In the genomic region with DNA sequence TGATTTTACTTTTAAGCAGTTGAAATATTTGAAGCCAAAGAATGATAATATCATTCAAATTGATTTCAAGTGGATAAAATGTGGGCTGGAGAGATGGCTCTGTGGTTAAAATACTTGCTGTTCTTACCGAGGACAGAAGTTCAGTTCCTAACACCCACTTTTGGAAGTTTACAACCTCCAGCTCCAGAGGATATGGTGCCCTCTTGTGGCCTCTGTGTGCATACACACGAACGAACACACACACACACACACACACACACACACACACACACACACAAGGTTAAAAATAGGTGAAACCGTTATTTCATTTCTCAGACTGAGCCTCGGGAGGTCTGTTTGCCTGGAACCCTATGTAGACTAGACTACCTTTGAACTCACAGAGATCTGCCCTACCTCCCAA, we compare ENCODE assay signal across 25 mouse cellular contexts.
DNase-seq lines count a peak whose midpoint lies in the region; ATAC-seq and TF ChIP-seq lines count a peak whose summit lies in the region.
"Had no signal": no experiment of that assay in that cellular context is flagged by ENCODE, and none has a peak within 500 bp of the region (broad histone marks: within the 10 kb centered on the region; RNA-seq: fewer than 3 reads in every experiment).

No protein-coding gene starts in this region.

- TF ChIP-seq EP300 in liver, postnatal 0 days (IDR thresholded peaks at IDR 0.05; ENCODE audit: low read depth), result no peak
- no peak for TF ChIP-seq EP300 in MEL (IDR thresholded peaks at IDR 0.05; ENCODE audit: low read depth in 1 of 2, low read length in 2 of 2)

- no peaks in the 10 kb centered on the region; the same call in 1 of the 2 replicates for H3K4me1 ChIP-seq in intestine, postnatal 0 days (replicated peaks; ENCODE audit: control insufficient read depth, insufficient read depth, low read length)
- H3K4me1 ChIP-seq in intestine, embryonic 16.5 days (ENCODE audit: control insufficient read depth, insufficient read depth, low read length), result peaks cover 16% of the 10 kb centered on the region
- H3K4me1 ChIP-seq in liver, postnatal 0 days (ENCODE audit: insufficient read depth), result peaks cover 13% of the 10 kb centered on the region
- no peaks in the 10 kb centered on the region for H3K4me1 ChIP-seq in MEL (ENCODE audit: control insufficient read depth in 1 of 2, insufficient read depth in 2 of 2, low read length in 2 of 2)
- H3K4me1 ChIP-seq: forebrain, embryonic 13.5 days; neural tube, embryonic 13.5 days had no signal

- peak; percentile 31 for TF ChIP-seq CTCF in intestine, postnatal 0 days (IDR thresholded peaks at IDR 0.05; ENCODE audit: low read depth)
- TF ChIP-seq CTCF in liver, postnatal 0 days (IDR thresholded peaks at IDR 0.05; ENCODE audit: low read depth), result 0 out of 2 replicates have a peak, but pooled peaks have one; percentile 12
- TF ChIP-seq CTCF in MEL (IDR thresholded peaks at IDR 0.05 in 2 of 3, conservative IDR thresholded peaks at IDR 0.05 in 1 of 3; ENCODE audit: control insufficient read depth in 1 of 3, insufficient read depth in 1 of 3, low read depth in 2 of 3, low read length in 3 of 3, poor library complexity in 1 of 3, severe bottlenecking in 1 of 3), result peak in 2 of 3 experiments; percentile 44 to 45; a peak in 4 of 6 replicates

- no peak overlapping the region for H3K4me3 ChIP-seq in intestine, postnatal 0 days (ENCODE audit: low read depth, low read length)
- H3K4me3 ChIP-seq in intestine, embryonic 16.5 days (ENCODE audit: low read length), result no peak overlapping the region
- H3K4me3 ChIP-seq in liver, postnatal 0 days (ENCODE audit: low read depth, low read length), result no peak overlapping the region
- no peak overlapping the region for H3K4me3 ChIP-seq in MEL (ENCODE audit: control insufficient read depth in 1 of 2, insufficient read depth in 1 of 2, low read depth in 2 of 2, low read length in 2 of 2)
- H3K4me3 ChIP-seq: embryonic facial prominence, embryonic 10.5 days; embryonic facial prominence, embryonic 15.5 days; forebrain, embryonic 13.5 days; hindbrain, embryonic 10.5 days; midbrain, embryonic 10.5 days; neural tube, embryonic 13.5 days had no signal

- no peak overlapping the region for H3K9ac ChIP-seq in intestine, postnatal 0 days (ENCODE audit: low read depth, low read length)
- H3K9ac ChIP-seq in intestine, embryonic 16.5 days (ENCODE audit: low read depth, low read length), result no peak overlapping the region
- H3K9ac ChIP-seq in liver, postnatal 0 days (replicated peaks), result no peak overlapping the region
- no peak overlapping the region for H3K9ac ChIP-seq in MEL (ENCODE audit: control insufficient read depth, low read depth, low read length, poor library complexity, severe bottlenecking)
- H3K9ac ChIP-seq: embryonic facial prominence, embryonic 15.5 days; forebrain, embryonic 13.5 days; neural tube, embryonic 13.5 days had no signal

- H3K27ac ChIP-seq in intestine, postnatal 0 days (ENCODE audit: low read depth, low read length), result no peak overlapping the region
- H3K27ac ChIP-seq in intestine, embryonic 16.5 days (ENCODE audit: low read length), result no peak overlapping the region
- peak overlapping the region; percentile 51; the same call in 1 of the 2 replicates for H3K27ac ChIP-seq in liver, postnatal 0 days (ENCODE audit: low read depth)
- H3K27ac ChIP-seq in MEL (ENCODE audit: control insufficient read depth, low read depth, low read length), result no peak overlapping the region
- H3K27ac ChIP-seq: embryonic facial prominence, embryonic 10.5 days; embryonic facial prominence, embryonic 15.5 days; forebrain, embryonic 13.5 days; hindbrain, embryonic 10.5 days; midbrain, embryonic 10.5 days; neural tube, embryonic 13.5 days had no signal

- 0 out of 2 replicates have a peak, but pooled peaks cover 4% of the 10 kb centered on the region for H3K9me3 ChIP-seq in intestine, postnatal 0 days (ENCODE audit: control insufficient read depth)
- no peaks in the 10 kb centered on the region for H3K9me3 ChIP-seq in intestine, embryonic 16.5 days (ENCODE audit: control insufficient read depth, low read length)
- peaks cover 5% of the 10 kb centered on the region; the same call in 1 of the 2 replicates for H3K9me3 ChIP-seq in liver, postnatal 0 days (ENCODE audit: low read length)
- H3K9me3 ChIP-seq in MEL (replicated peaks; ENCODE audit: insufficient read depth, low read length), result no peaks in the 10 kb centered on the region
- H3K9me3 ChIP-seq: embryonic facial prominence, embryonic 15.5 days; forebrain, embryonic 13.5 days; neural tube, embryonic 13.5 days had no signal

- TF ChIP-seq POLR2A in MEL (IDR thresholded peaks at IDR 0.05; ENCODE audit: control insufficient read depth in 1 of 2, insufficient read depth in 1 of 2, low read depth in 1 of 2, low read length in 2 of 2, poor library complexity in 1 of 2), result no peak

- peak; percentile 33 for TF ChIP-seq RAD21 in MEL (IDR thresholded peaks at IDR 0.05; ENCODE audit: low read depth, low read length)

- ATAC-seq in intestine, postnatal 0 days, result no peak
- ATAC-seq in intestine, embryonic 16.5 days, result no peak
- ATAC-seq in liver, postnatal 0 days, result no peak
- ATAC-seq in megakaryocyte-erythroid progenitor cell, adult 5-6 weeks (replicated peaks; ENCODE audit: low FRiP score, low TSS enrichment, poor library complexity, severe bottlenecking), result 0 out of 2 replicates have a peak, but pooled peaks have one; percentile 29
- ATAC-seq: forebrain, embryonic 13.5 days; hindbrain, embryonic 16.5 days; midbrain, embryonic 16.5 days had no signal

- no peak for DNase-seq in liver, postnatal 0 days
- DNase-seq in liver (no peak), MEL (ENCODE audit: low read depth, low spot score) (no peak)
- no peak for DNase-seq in embryo, embryonic 10.5 days (ENCODE audit: low spot score)
- no peak for DNase-seq in cerebellum, adult 8-10 months
- DNase-seq: adrenal gland, postnatal 14 days; cerebellum, adult 11 months; cerebellum, postnatal 14 days; gastrocnemius, postnatal 14 days; heart, postnatal 14 days; kidney, adult 11 months; layer of hippocampus, adult 9-11 months; lung, adult 2 months; lung, postnatal 14 days had no signal

- H3K36me3 ChIP-seq in intestine, postnatal 0 days (ENCODE audit: control insufficient read depth, insufficient read depth), result no peaks in the 10 kb centered on the region
- H3K36me3 ChIP-seq in intestine, embryonic 16.5 days (ENCODE audit: control insufficient read depth, insufficient read depth, low read length), result no peaks in the 10 kb centered on the region
- no peaks in the 10 kb centered on the region for H3K36me3 ChIP-seq in liver, postnatal 0 days (replicated peaks; ENCODE audit: insufficient read depth, low read length)
- H3K36me3 ChIP-seq in MEL (ENCODE audit: control insufficient read depth in 1 of 2, insufficient read depth in 2 of 2, low read length in 2 of 2), result no peaks in the 10 kb centered on the region
- H3K36me3 ChIP-seq: embryonic facial prominence, embryonic 10.5 days; embryonic facial prominence, embryonic 15.5 days; hindbrain, embryonic 10.5 days; midbrain, embryonic 10.5 days; neural tube, embryonic 13.5 days had no signal

- no peaks in the 10 kb centered on the region for H3K27me3 ChIP-seq in intestine, postnatal 0 days (replicated peaks; ENCODE audit: control insufficient read depth, insufficient read depth, low read length)
- H3K27me3 ChIP-seq in intestine, embryonic 16.5 days (replicated peaks; ENCODE audit: control insufficient read depth, insufficient read depth, low read length), result no peaks in the 10 kb centered on the region
- no peaks in the 10 kb centered on the region for H3K27me3 ChIP-seq in liver, postnatal 0 days (ENCODE audit: insufficient read depth, low read length)
- H3K27me3 ChIP-seq in MEL (ENCODE audit: control insufficient read depth in 1 of 2, insufficient read depth in 2 of 2, low read length in 2 of 2), result no peaks in the 10 kb centered on the region; a peak in 1 of 4 replicates
- H3K27me3 ChIP-seq: embryonic facial prominence, embryonic 15.5 days; forebrain, embryonic 13.5 days; neural tube, embryonic 13.5 days had no signal

- H3K4me2 ChIP-seq in intestine, postnatal 0 days (replicated peaks; ENCODE audit: low read depth), result no peak overlapping the region
- H3K4me2 ChIP-seq in intestine, embryonic 16.5 days (ENCODE audit: low read depth, low read length), result no peak overlapping the region
- H3K4me2 ChIP-seq in liver, postnatal 0 days (ENCODE audit: low read depth, low read length), result no peak overlapping the region
- H3K4me2 ChIP-seq: embryonic facial prominence, embryonic 15.5 days; forebrain, embryonic 13.5 days; neural tube, embryonic 13.5 days had no signal

- H3K79me2 ChIP-seq in MEL (ENCODE audit: control insufficient read depth, insufficient read depth, low read length, poor library complexity), result no peaks in the 10 kb centered on the region

- 93% methylated on average over 5 of the region's 5 CpGs for whole genome bisulfite sequencing in intestine, postnatal 0 days
- WGBS in intestine, embryonic 16.5 days, result 89% methylated on average over 5 of the region's 5 CpGs
- 72% methylated on average over 5 of the region's 5 CpGs for WGBS in liver, postnatal 0 days (ENCODE audit: insufficient replicate concordance)

TF ChIP-seq in MEL, 35 proteins besides CTCF, POLR2A, EP300 and RAD21:
- TF ChIP-seq MEF2A (IDR thresholded peaks at IDR 0.05; ENCODE audit: extremely low read depth, insufficient replicate concordance, low read depth, low read length, poor library complexity, severe bottlenecking) (no peak), ZNF384 (IDR thresholded peaks at IDR 0.05; ENCODE audit: low read depth, low read length) (no peak), SMC3 (IDR thresholded peaks at IDR 0.05; ENCODE audit: low read depth, low read length) (peak; percentile 21; the same call in 1 of the 2 replicates), USF2 (IDR thresholded peaks at IDR 0.05; ENCODE audit: borderline replicate concordance in 1 of 2, insufficient read depth in 1 of 2, low read depth in 1 of 2, low read length in 2 of 2) (no peak), SIN3A (IDR thresholded peaks at IDR 0.05; ENCODE audit: low read length) (no peak)
